Mouse (Mus musculus) kidney, adult 2 months (tissue): ENCODE measurements around the gene Pfdn4.

Experiments
- CTCF ChIP-seq: fragments of 200-500 bp; conservative IDR thresholded peaks from 2 replicates; pipeline ENCODE4 v1.5.1; 2011; ENCODE audit warnings: low read depth, mild to moderate bottlenecking, control low read depth, low read length, moderate library complexity, mixed read lengths; ENCODE audit not compliant: insufficient read depth, insufficient read length
- POLR2A ChIP-seq: fragments of 200-500 bp; IDR thresholded peaks from one replicate; pipeline ENCODE4 v1.6.1; 2011; ENCODE audit warnings: low read depth, low read length, control low read depth

GRCm38 (mm10) chr2:170483914-170484313 lies 12.3 kb upstream of the Pfdn4 start:
- TF ChIP-seq CTCF: no peak
- TF ChIP-seq POLR2A: no peak
